Mouse (Mus musculus) small intestine, adult 2 months (tissue): ENCODE results near the gene Akr1b3.

Source experiments
- CTCF ChIP-seq: fragments of 200-500 bp; IDR thresholded peaks from 2 replicates; pipeline ENCODE4 v1.5.1; 2012; ENCODE audit warnings: low read depth, mild to moderate bottlenecking, control low read depth, inconsistent platforms, low read length, moderate library complexity, mixed read lengths; ENCODE audit not compliant: insufficient replicate concordance, insufficient read length; ENCODE audit errors: extremely low read depth
- POLR2A ChIP-seq: fragments of 200-500 bp; IDR thresholded peaks from 2 replicates; pipeline ENCODE4 v1.6.1; 2012; ENCODE audit warnings: low read depth, mild to moderate bottlenecking, control low read depth, inconsistent platforms, low read length, moderate library complexity

DNA sequence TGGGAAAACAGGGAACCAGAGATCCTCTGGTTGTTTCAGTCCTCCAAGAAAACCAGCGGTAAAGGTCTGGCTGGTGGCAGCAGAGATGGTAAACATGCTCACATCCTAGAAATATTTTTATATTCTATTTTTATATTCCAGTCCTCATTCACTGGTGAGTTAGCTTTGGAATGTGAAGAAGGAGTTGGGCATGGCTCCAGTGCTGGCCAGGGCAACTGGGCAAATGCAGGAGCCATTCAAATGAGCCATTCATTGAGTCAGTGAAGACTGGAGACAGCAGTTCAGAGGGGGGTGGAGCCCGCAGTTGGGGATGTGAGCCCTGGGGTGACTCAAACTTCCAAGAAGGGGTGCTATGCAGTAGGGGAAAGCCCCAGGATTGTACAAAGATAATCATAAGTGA is 42.9 kb downstream of the Akr1b3 start:
- no peak for TF ChIP-seq CTCF
- no peak for TF ChIP-seq POLR2A
